Mouse (Mus musculus): ENCODE measurements around the gene Dffa.

GRCm38 (mm10) chr4:149099369-149100017 is 4.5 kb upstream of the Dffa start, which contains the start of gene Pex14:
- TF ChIP-seq CTCF (conservative IDR thresholded peaks at IDR 0.05; ENCODE audit: low read length) = no peak
- TF ChIP-seq NANOG (IDR thresholded peaks at IDR 0.05; ENCODE audit: borderline replicate concordance, low read length) = no peak
